Mouse (Mus musculus) naive thymus-derived CD4-positive, alpha-beta T cell, adult 5 months (primary cell): ENCODE results near the gene Slc9c1. TPM values are rescaled to one million over a fixed set of nuclear protein-coding genes. Genes with fewer than 3 reads are reported as not detected.

Experiments used
- polyA plus RNA-seq: library from polyadenylated mRNA; unstranded; fragments of 100-300 nt; shearing (Covaris generic); gene quantifications from one replicate; pipeline ENCODE4 v1.2.1, GENCODE M21; 2017

Gene Slc9c1
- polyA plus RNA-seq: not detected

GRCm38 (mm10) chr16:45535009-45535408 is at the start of gene Slc9c1:
TSS of gene Slc9c1 (plus strand) at chr16:45535309.

GRCm38 (mm10) chr16:45492927-45493326 is 42.2 kb upstream of the Slc9c1 start, which contains the start of gene Gm609:
TSS of gene Gm609 (minus strand) at chr16:45492969.

GRCm38 (mm10) chr16:45531950-45532349 is 3.2 kb upstream of the Slc9c1 start, which contains the start of gene Gm17783:
TSS of gene Gm17783 (minus strand) at chr16:45532050.

GRCm38 (mm10) chr16:45610267-45610666 is 75.2 kb downstream of the Slc9c1 start, which contains the start of gene Gcsam:
TSS of gene Gcsam (plus strand) at chr16:45610380.

GRCm38 (mm10) chr16:45653934-45654332 is 118.8 kb downstream of the Slc9c1 start, which contains the start of gene BC016579:
TSS of gene BC016579 (minus strand) at chr16:45654068.

Other genes starting within 250 kb of the Slc9c1 start
- gene Cd200, start 126.3 kb upstream of the Slc9c1 start, polyA plus RNA-seq: 10.3 TPM
- gene Gm609, start 42.3 kb upstream of the Slc9c1 start, polyA plus RNA-seq: 0.26 TPM
- gene Gm17783, start 3.3 kb upstream of the Slc9c1 start, polyA plus RNA-seq: not detected
- 0.17 TPM for gene Gcsam, start 75.1 kb downstream of the Slc9c1 start, polyA plus RNA-seq
- not detected for gene BC016579, start 118.8 kb downstream of the Slc9c1 start, polyA plus RNA-seq
- not detected for gene Tmprss7, start 158.3 kb downstream of the Slc9c1 start, polyA plus RNA-seq
- gene Tagln3, start 189.3 kb downstream of the Slc9c1 start, polyA plus RNA-seq: not detected
- 36.9 TPM for gene Abhd10, start 207.6 kb downstream of the Slc9c1 start, polyA plus RNA-seq